Mouse (Mus musculus): Measurements from ENCODE around the gene Rsad2. TPM values are rescaled to one million over a fixed set of nuclear protein-coding genes. Genes with fewer than 3 reads are reported as not detected.
A peak's percentile ranks its signal among the peaks of the same experiment; 100 is the strongest.

Gene Rsad2
- total and polyA plus RNA-seq, 3 experiments = 0.04 to 0.12 (median 0.06) TPM

- no peaks in the 10 kb centered on the region for H3K9me3 ChIP-seq (replicated peaks; ENCODE audit: low read length)
- H3K4me1 ChIP-seq (ENCODE audit: control insufficient read depth in 1 of 2, insufficient read depth in 2 of 2) = peaks cover 0 to 18% of the 10 kb centered on the region in 2 experiments; a peak in 2 of 4 replicates
- peak overlapping the region in 2 of 3 experiments; percentile 51 to 55 for H3K4me3 ChIP-seq (replicated peaks in 1 of 3; ENCODE audit: low read depth in 2 of 3, low read length in 2 of 3, poor library complexity in 1 of 3)
- TF ChIP-seq MAX (IDR thresholded peaks at IDR 0.05; ENCODE audit: low read length) (no peak), IRF4 (IDR thresholded peaks at IDR 0.05; ENCODE audit: low read depth, low read length) (no peak), JUND (conservative IDR thresholded peaks at IDR 0.05; ENCODE audit: low read depth, low read length) (no peak), NELFE (IDR thresholded peaks at IDR 0.05; ENCODE audit: low read depth, low read length) (no peak), TBP (conservative IDR thresholded peaks at IDR 0.05; ENCODE audit: low read depth, low read length) (no peak), ZMIZ1 (IDR thresholded peaks at IDR 0.05; ENCODE audit: low read depth, low read length) (no peak), SMC3 (IDR thresholded peaks at IDR 0.05; ENCODE audit: low read depth, low read length) (no peak)
- dilution Hi-C loops (cut with MboI; ENCODE audit: extremely low pct_ligation_motif_present, extremely low pct_unique_long_range_greater_than_20kb, low sequenced_read_pairs) = no loop called here
- H3K27ac ChIP-seq (ENCODE audit: insufficient read depth, low read depth) = no peak overlapping the region
- no peak overlapping the region for H3K9ac ChIP-seq (ENCODE audit: insufficient read depth, low read depth)
- H3K36me3 ChIP-seq (replicated peaks in 1 of 2; ENCODE audit: control insufficient read depth in 1 of 2, insufficient read depth in 1 of 2, low read length in 1 of 2) = no peaks in the 10 kb centered on the region
- in situ Hi-C loops (cut with MboI; ENCODE audit: low pct_ligation_motif_present, low pct_unique_long_range_greater_than_20kb, low sequenced_read_pairs) = no loop called here
- H3K27me3 ChIP-seq (replicated peaks) = no peaks in the 10 kb centered on the region
- no peaks in the 10 kb centered on the region for H3K79me2 ChIP-seq (replicated peaks; ENCODE audit: control insufficient read depth, extremely low read depth, insufficient read depth, poor library complexity, severe bottlenecking)
- DNase-seq (ENCODE audit: extremely low read depth) = no peak
- H3K4me2 ChIP-seq (ENCODE audit: insufficient read depth, low read depth, poor library complexity, severe bottlenecking) = peak overlapping the region; percentile 50; the same call in 1 of the 2 replicates
These were observed 41.7 kb downstream of the Rsad2 start for GRCm38 (mm10) chr12:26414451-26415103.

- H3K4me2 ChIP-seq (ENCODE audit: insufficient read depth, low read depth, poor library complexity, severe bottlenecking) = no peak overlapping the region
- H3K36me3 ChIP-seq (replicated peaks in 1 of 2; ENCODE audit: control insufficient read depth in 1 of 2, insufficient read depth in 1 of 2, low read length in 1 of 2) = no peaks in the 10 kb centered on the region
- in situ Hi-C loops (cut with MboI; ENCODE audit: low pct_ligation_motif_present, low pct_unique_long_range_greater_than_20kb, low sequenced_read_pairs) (no loop called here), dilution Hi-C loops (cut with MboI; ENCODE audit: extremely low pct_ligation_motif_present, extremely low pct_unique_long_range_greater_than_20kb, low sequenced_read_pairs) (no loop called here)
- no peak for DNase-seq (ENCODE audit: extremely low read depth)
- H3K9ac ChIP-seq (ENCODE audit: insufficient read depth, low read depth) = no peak overlapping the region
- peaks cover 0 to 18% of the 10 kb centered on the region in 2 experiments; a peak in 2 of 4 replicates for H3K4me1 ChIP-seq (ENCODE audit: control insufficient read depth in 1 of 2, insufficient read depth in 2 of 2)
- no peak overlapping the region for H3K27ac ChIP-seq (ENCODE audit: insufficient read depth, low read depth)
- no peak for TF ChIP-seq RAD21 (IDR thresholded peaks at IDR 0.05; ENCODE audit: low read depth, low read length)
- TF ChIP-seq ZKSCAN1 (IDR thresholded peaks at IDR 0.05; ENCODE audit: borderline replicate concordance, low read depth, low read length) = no peak
- no peak for TF ChIP-seq MYC (IDR thresholded peaks at IDR 0.05; ENCODE audit: low read depth, low read length)
- H3K9me3 ChIP-seq (replicated peaks; ENCODE audit: low read length) = no peaks in the 10 kb centered on the region
- H3K4me3 ChIP-seq (replicated peaks in 1 of 3; ENCODE audit: low read depth in 2 of 3, low read length in 2 of 3, poor library complexity in 1 of 3) = no peak overlapping the region
- H3K27me3 ChIP-seq (replicated peaks) = no peaks in the 10 kb centered on the region
- no peaks in the 10 kb centered on the region for H3K79me2 ChIP-seq (replicated peaks; ENCODE audit: control insufficient read depth, extremely low read depth, insufficient read depth, poor library complexity, severe bottlenecking)
These were observed 42.3 kb downstream of the Rsad2 start for GRCm38 (mm10) chr12:26413961-26414411.

- no peak for TF ChIP-seq CHD1 (IDR thresholded peaks at IDR 0.05; ENCODE audit: low read depth, low read length)
- TF ChIP-seq ZNF384 (IDR thresholded peaks at IDR 0.05; ENCODE audit: low read depth, low read length) = no peak
- Histone ChIP-seq H3K36me3 (replicated peaks in 1 of 2; ENCODE audit: control insufficient read depth in 1 of 2, insufficient read depth in 1 of 2, low read length in 1 of 2) (no peaks in the 10 kb centered on the region), H3K4me1 (ENCODE audit: control insufficient read depth in 1 of 2, insufficient read depth in 2 of 2) (peaks cover 0 to 9% of the 10 kb centered on the region in 2 experiments; a peak in 1 of 4 replicates), H3K27me3 (replicated peaks) (no peaks in the 10 kb centered on the region), H3K27ac (ENCODE audit: insufficient read depth, low read depth) (no peak overlapping the region), H3K4me2 (ENCODE audit: insufficient read depth, low read depth, poor library complexity, severe bottlenecking) (no peak overlapping the region), H3K79me2 (replicated peaks; ENCODE audit: control insufficient read depth, extremely low read depth, insufficient read depth, poor library complexity, severe bottlenecking) (no peaks in the 10 kb centered on the region), H3K9ac (ENCODE audit: insufficient read depth, low read depth) (no peak overlapping the region), H3K4me3 (replicated peaks in 1 of 3; ENCODE audit: low read depth in 2 of 3, low read length in 2 of 3, poor library complexity in 1 of 3) (no peak overlapping the region), H3K9me3 (replicated peaks; ENCODE audit: low read length) (no peaks in the 10 kb centered on the region)
- DNase-seq (ENCODE audit: extremely low read depth) = no peak
- dilution Hi-C loops (cut with MboI; ENCODE audit: extremely low pct_ligation_motif_present, extremely low pct_unique_long_range_greater_than_20kb, low sequenced_read_pairs) = no loop called here
- in situ Hi-C loops (cut with MboI; ENCODE audit: low pct_ligation_motif_present, low pct_unique_long_range_greater_than_20kb, low sequenced_read_pairs) = no loop called here
These were observed 43.5 kb downstream of the Rsad2 start for GRCm38 (mm10) chr12:26412802-26413201.
